Mouse (Mus musculus): ENCODE data around the gene Unk. TPM values are rescaled to one million over a fixed set of nuclear protein-coding genes. Genes with fewer than 3 reads are reported as not detected.
"Not testable (repeated sequence)": the region's sequence is repeated elsewhere in the genome, so short reads cannot be mapped to it uniquely, and the experiment has no call there.

Unk gene
- polyA plus RNA-seq, 1 experiment from 2014 or later: 25.7 TPM

GRCm38 (mm10) chr11:116088741-116089394 is 58.7 kb downstream of the Unk start:
- Histone ChIP-seq H3K36me3 (peaks cover 3% of the 10 kb centered on the region; the same call in 1 of the 2 replicates), H3K4me3 (replicated peaks) (no peak overlapping the region), H3K9ac (no peak overlapping the region), H3K27me3 (replicated peaks) (no peaks in the 10 kb centered on the region), H3K4me1 (replicated peaks) (peaks cover 18% of the 10 kb centered on the region), H3K9me3 (no peaks in the 10 kb centered on the region), H3K27ac (0 out of 2 replicates have a peak overlapping the region, but pooled peaks have one; percentile 22), H3K4me2 (replicated peaks) (no peak overlapping the region)
- 75% methylated on average over 11 of the region's 11 CpGs for WGBS
- no peak for ATAC-seq

- ATAC-seq: no peak
Measured at GRCm38 (mm10) chr11:116089545-116089944, 59.4 kb downstream of the Unk start.

GRCm38 (mm10) chr11:116091591-116091990 is 61.5 kb downstream of the Unk start:
- Histone ChIP-seq H3K9me3 (no peaks in the 10 kb centered on the region), H3K36me3 (no peaks in the 10 kb centered on the region), H3K27me3 (replicated peaks) (no peaks in the 10 kb centered on the region), H3K27ac (no peak overlapping the region), H3K4me2 (replicated peaks) (no peak overlapping the region), H3K4me1 (replicated peaks) (peaks cover 6% of the 10 kb centered on the region; the same call in 1 of the 2 replicates), H3K9ac (no peak overlapping the region), H3K4me3 (replicated peaks) (no peak overlapping the region)
- ATAC-seq: no peak
- WGBS: 93% methylated on average over 6 of the region's 6 CpGs

More at GRCm38 (mm10) chr11:116089545-116089944, 59.4 kb downstream of the Unk start:
- no peak overlapping the region for H3K9ac ChIP-seq
- no peak overlapping the region for H3K27ac ChIP-seq
- no peaks in the 10 kb centered on the region for H3K27me3 ChIP-seq (replicated peaks)
- H3K4me1 ChIP-seq (replicated peaks): peaks cover 14% of the 10 kb centered on the region
- H3K9me3 ChIP-seq: no peaks in the 10 kb centered on the region
- no peak overlapping the region for H3K4me2 ChIP-seq (replicated peaks)
- H3K36me3 ChIP-seq: no peaks in the 10 kb centered on the region
- no peak overlapping the region for H3K4me3 ChIP-seq (replicated peaks)
- 92% methylated on average over 6 of the region's 6 CpGs for WGBS

- not testable (repeated sequence) for H3K4me3 ChIP-seq (replicated peaks); H3K27ac ChIP-seq; H3K27me3 ChIP-seq (replicated peaks); H3K36me3 ChIP-seq; H3K9ac ChIP-seq; H3K9me3 ChIP-seq; H3K4me2 ChIP-seq (replicated peaks); ATAC-seq; H3K4me1 ChIP-seq (replicated peaks)
- 94% methylated on average over 6 of the region's 6 CpGs for WGBS
Measured at GRCm38 (mm10) chr11:116092959-116093358, 62.8 kb downstream of the Unk start.

GRCm38 (mm10) chr11:116093771-116094565 is 63.8 kb downstream of the Unk start:
- Histone ChIP-seq H3K4me2 (replicated peaks) (no peak overlapping the region), H3K9me3 (no peaks in the 10 kb centered on the region), H3K27me3 (replicated peaks) (no peaks in the 10 kb centered on the region), H3K36me3 (no peaks in the 10 kb centered on the region), H3K9ac (no peak overlapping the region), H3K27ac (no peak overlapping the region), H3K4me3 (replicated peaks) (no peak overlapping the region), H3K4me1 (replicated peaks) (peaks cover 9% of the 10 kb centered on the region)
- 43% methylated on average over 16 of the region's 16 CpGs for WGBS
- ATAC-seq: no peak

- Histone ChIP-seq H3K4me3 (replicated peaks) (no peak overlapping the region), H3K27ac (no peak overlapping the region), H3K9me3 (no peaks in the 10 kb centered on the region), H3K9ac (no peak overlapping the region), H3K36me3 (no peaks in the 10 kb centered on the region), H3K4me1 (replicated peaks) (peaks cover 24% of the 10 kb centered on the region), H3K4me2 (replicated peaks) (no peak overlapping the region), H3K27me3 (replicated peaks) (no peaks in the 10 kb centered on the region)
- no peak for ATAC-seq
- 64% methylated on average over 3 of the region's 3 CpGs for WGBS
Measured at GRCm38 (mm10) chr11:116095573-116095972, 65.5 kb downstream of the Unk start.

GRCm38 (mm10) chr11:116096213-116097108 is 66.3 kb downstream of the Unk start:
- H3K27ac ChIP-seq: no peak overlapping the region
- WGBS: 85% methylated on average over 5 of the region's 5 CpGs

GRCm38 (mm10) chr11:116098711-116099460 is 68.8 kb downstream of the Unk start:
- H3K4me1 ChIP-seq (replicated peaks): peaks cover 54% of the 10 kb centered on the region
- no peak overlapping the region for H3K4me2 ChIP-seq (replicated peaks)
- H3K9ac ChIP-seq: peak overlapping the region; percentile 28; the same call in 1 of the 2 replicates

More at GRCm38 (mm10) chr11:116096213-116097108, 66.3 kb downstream of the Unk start:
- no peak for ATAC-seq
- Histone ChIP-seq H3K27me3 (replicated peaks) (no peaks in the 10 kb centered on the region), H3K4me1 (replicated peaks) (peaks cover 33% of the 10 kb centered on the region), H3K9me3 (no peaks in the 10 kb centered on the region), H3K9ac (no peak overlapping the region), H3K4me3 (replicated peaks) (no peak overlapping the region), H3K36me3 (no peaks in the 10 kb centered on the region), H3K4me2 (replicated peaks) (no peak overlapping the region)

GRCm38 (mm10) chr11:116099462-116099861 is 69.3 kb downstream of the Unk start:
- Histone ChIP-seq H3K9me3 (no peaks in the 10 kb centered on the region), H3K27me3 (replicated peaks) (no peaks in the 10 kb centered on the region), H3K4me2 (replicated peaks) (no peak overlapping the region), H3K4me1 (replicated peaks) (peaks cover 60% of the 10 kb centered on the region), H3K27ac (peak overlapping the region; percentile 66; the same call in 1 of the 2 replicates), H3K4me3 (replicated peaks) (no peak overlapping the region), H3K9ac (0 out of 2 replicates have a peak overlapping the region, but pooled peaks have one; percentile 28), H3K36me3 (no peaks in the 10 kb centered on the region)
- WGBS: 81% methylated on average over 6 of the region's 6 CpGs
- ATAC-seq: no peak

More at GRCm38 (mm10) chr11:116098711-116099460, 68.8 kb downstream of the Unk start:
- Histone ChIP-seq H3K4me3 (replicated peaks) (no peak overlapping the region), H3K9me3 (no peaks in the 10 kb centered on the region), H3K27ac (peak overlapping the region; percentile 66), H3K36me3 (no peaks in the 10 kb centered on the region), H3K27me3 (replicated peaks) (no peaks in the 10 kb centered on the region)
- WGBS: 64% methylated on average over 14 of the region's 14 CpGs
- ATAC-seq: peak; percentile 34; the same call in 1 of the 2 replicates

GRCm38 (mm10) chr11:116100385-116100784 is 70.3 kb downstream of the Unk start:
- no peak overlapping the region for H3K4me3 ChIP-seq (replicated peaks)
- no peak overlapping the region for H3K4me2 ChIP-seq (replicated peaks)
- peak; percentile 32; the same call in 1 of the 2 replicates for ATAC-seq

GRCm38 (mm10) chr11:116100839-116101238 is 70.7 kb downstream of the Unk start:
- H3K36me3 ChIP-seq: no peaks in the 10 kb centered on the region
- H3K27ac ChIP-seq: peak overlapping the region; percentile 86
- H3K9ac ChIP-seq: no peak overlapping the region
- 71% methylated on average over 7 of the region's 7 CpGs for WGBS
- no peaks in the 10 kb centered on the region for H3K9me3 ChIP-seq
- H3K4me1 ChIP-seq (replicated peaks): peaks cover 64% of the 10 kb centered on the region
- ATAC-seq: no peak
- H3K4me2 ChIP-seq (replicated peaks): no peak overlapping the region
- H3K27me3 ChIP-seq (replicated peaks): no peaks in the 10 kb centered on the region
- no peak overlapping the region for H3K4me3 ChIP-seq (replicated peaks)

More at GRCm38 (mm10) chr11:116100385-116100784, 70.3 kb downstream of the Unk start:
- Histone ChIP-seq H3K27me3 (replicated peaks) (no peaks in the 10 kb centered on the region), H3K9me3 (no peaks in the 10 kb centered on the region), H3K36me3 (no peaks in the 10 kb centered on the region), H3K27ac (peak overlapping the region; percentile 86), H3K4me1 (replicated peaks) (peaks cover 62% of the 10 kb centered on the region), H3K9ac (no peak overlapping the region)
- 32% methylated on average over 6 of the region's 6 CpGs for WGBS

Data from intestine, embryonic 15.5 days (tissue).